Mouse (Mus musculus) adrenal gland, adult 8-10 months (tissue): Measurements from ENCODE around the gene Acsl5. TPM values are rescaled to one million over a fixed set of nuclear protein-coding genes. Genes with fewer than 3 reads are reported as not detected.

ENCODE experiments used
- DNase-seq: peaks from one replicate; pipeline ENCODE4 v3.0.0; 2022
- total RNA-seq, 4 experiments: library from RNA; stranded (reverse); gene quantifications; 2 replicates each; pipeline ENCODE4 v1.2.4; 2022

The Acsl5 gene
- total RNA-seq, 4 experiments from 2014 or later, result 47.1 to 132 (median 70.1) TPM

- DNase-seq, result peak; percentile 42
These were observed 81.0 kb downstream of the Acsl5 start for GRCm38 (mm10) chr19:55332641-55333268.

DNA sequence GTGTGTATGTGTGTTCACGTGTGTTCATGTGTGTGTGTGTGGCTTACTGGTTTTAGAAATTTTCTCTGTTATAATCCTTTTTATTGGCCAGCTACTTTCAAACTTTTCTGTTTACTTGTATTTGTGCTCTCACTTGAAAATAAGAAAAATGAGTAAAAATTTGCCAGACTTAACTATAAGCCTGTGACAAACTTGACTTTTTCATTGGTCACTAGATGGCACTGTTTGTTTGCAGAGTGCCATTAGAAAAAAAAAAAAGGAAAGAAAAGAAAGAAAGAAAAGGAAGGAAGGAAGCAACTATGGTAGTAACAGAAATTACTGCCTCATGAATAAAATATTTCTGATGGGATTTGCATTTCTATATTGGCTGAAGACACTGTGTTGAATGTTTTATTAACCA is 84.1 kb downstream of the Acsl5 start:
- no peak for DNase-seq

DNA sequence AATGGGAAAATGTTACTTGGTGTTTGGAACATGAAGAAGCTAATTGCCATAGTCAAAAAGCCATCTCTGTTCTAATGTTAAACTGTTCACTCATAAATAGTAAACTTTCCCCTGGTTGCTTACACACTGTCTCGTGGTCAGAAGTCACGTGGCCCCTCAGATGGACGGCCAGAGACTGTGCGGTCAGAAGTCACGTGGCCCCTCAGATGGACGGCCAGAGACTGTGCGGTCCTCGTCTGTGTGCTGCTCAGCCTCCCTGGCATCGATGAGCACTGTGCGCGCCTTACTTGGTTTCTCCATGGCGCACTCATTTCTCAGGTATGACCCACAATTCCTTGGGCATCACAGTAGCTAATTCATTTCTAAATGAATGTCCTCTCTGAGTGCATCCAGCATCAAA is 84.7 kb downstream of the Acsl5 start:
- no peak for DNase-seq

GRCm38 (mm10) chr19:55337066-55337465 is 85.3 kb downstream of the Acsl5 start:
- no peak for DNase-seq

DNA sequence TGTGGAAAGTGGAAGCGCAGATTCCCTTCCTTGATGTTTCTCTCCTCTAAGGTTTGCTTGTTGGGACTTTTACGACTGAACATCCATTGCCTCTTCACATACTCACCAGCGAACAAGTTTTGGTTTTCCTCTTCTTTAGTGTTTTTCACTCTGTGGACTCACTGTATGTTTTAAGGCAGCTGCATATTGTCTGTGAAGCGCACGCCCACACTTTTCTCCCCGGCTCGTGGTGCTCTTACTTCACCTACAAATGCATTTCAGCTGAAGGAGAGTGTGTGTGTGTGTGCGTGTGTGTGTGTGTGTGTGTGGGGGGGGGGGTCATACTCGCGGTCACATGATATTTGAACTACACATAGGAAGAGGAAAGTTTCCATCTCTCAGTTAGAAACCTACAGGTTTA is 85.9 kb downstream of the Acsl5 start:
- no peak for DNase-seq

GRCm38 (mm10) chr19:55340521-55340920 is 88.8 kb downstream of the Acsl5 start:
- DNase-seq, result no peak

DNA sequence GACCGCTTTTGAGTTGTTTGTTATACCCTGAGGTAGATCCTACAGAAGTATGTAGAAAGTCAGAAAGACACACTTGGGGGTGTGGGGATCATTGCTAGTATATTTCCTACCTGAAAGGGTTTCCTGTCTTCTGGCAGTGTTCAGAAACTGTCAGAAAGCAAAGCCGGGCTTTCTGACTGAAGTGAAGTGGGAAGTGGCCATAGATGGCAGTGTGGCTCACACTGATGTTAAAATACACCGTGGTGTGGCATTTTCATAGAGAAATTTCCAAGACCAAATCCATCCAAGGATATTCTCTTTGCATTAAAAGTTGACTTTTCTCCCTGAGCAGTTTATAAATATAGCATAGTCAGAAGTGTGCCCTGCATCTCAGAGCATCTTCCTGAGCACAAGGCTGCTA is 89.6 kb downstream of the Acsl5 start:
- no peak for DNase-seq

- DNase-seq, result no peak
These were observed 90.7 kb downstream of the Acsl5 start for GRCm38 (mm10) chr19:55342423-55342822.

DNA sequence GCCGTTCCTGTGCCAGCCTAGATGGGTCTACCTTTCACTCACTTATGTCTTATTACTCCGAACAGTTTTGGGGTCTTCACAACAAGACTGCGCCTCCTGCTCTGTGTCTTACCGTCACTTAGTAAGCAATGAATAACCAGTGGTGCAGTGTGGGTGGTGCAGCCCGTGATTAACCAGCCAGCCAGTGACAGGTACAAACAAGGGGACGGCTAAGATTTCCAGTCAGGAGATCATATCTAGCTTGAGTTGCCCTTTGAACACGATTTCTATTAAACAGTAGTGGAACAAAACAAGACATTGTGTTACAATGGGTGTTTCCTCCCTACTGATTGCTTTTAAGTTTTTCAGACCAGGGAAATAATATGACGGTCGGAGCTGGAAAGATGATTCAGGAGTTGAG is 91.5 kb downstream of the Acsl5 start:
- DNase-seq, result no peak

Other genes starting within 250 kb of the Acsl5 start
- 100 to 1,000 TPM in 3 of 4 experiments, 10 to 100 TPM in 1; 77.4 to 450 (median 220) TPM for gene Gpam, start 124.7 kb upstream of the Acsl5 start, total RNA-seq
- gene Tectb, start 71.2 kb upstream of the Acsl5 start, total RNA-seq, result under 1 TPM in 2 of 4 experiments, not detected in 2; 0.55 to 0.66 TPM
- gene Gucy2g, start 10.7 kb upstream of the Acsl5 start, total RNA-seq, result not detected
- gene Zdhhc6, start 64.1 kb downstream of the Acsl5 start, total RNA-seq, result 10 to 100 TPM; 40.9 to 50.9 (median 45.1) TPM
- gene Vti1a, start 64.4 kb downstream of the Acsl5 start, total RNA-seq, result 10 to 100 TPM; 38.6 to 56.3 (median 41.6) TPM